Mouse (Mus musculus) limb, embryonic 15.5 days (tissue): ENCODE results near the gene Poll. TPM values are rescaled to one million over a fixed set of nuclear protein-coding genes. Genes with fewer than 3 reads are reported as not detected.

Experiments used
- ATAC-seq: fragments of 200-750 bp; cut with Nextera tagmentation; 2 replicates; pipeline ENCODE4 v1.8.0; 2017; ENCODE audit warnings: low read depth, moderate TSS enrichment; ENCODE audit not compliant: insufficient number of reproducible peaks, low FRiP score, low TSS enrichment
- H3K27ac ChIP-seq: fragments of 300-500 bp; sonication (generic); 2 replicates; pipeline ENCODE4 v1.5.1; 2015; ENCODE audit warnings: moderate library complexity, mild to moderate bottlenecking, inconsistent platforms
- H3K27me3 ChIP-seq: fragments of 300-500 bp; sonication (generic); 2 replicates; pipeline ENCODE4 v1.6.1; 2015; ENCODE audit warnings: inconsistent platforms
- H3K36me3 ChIP-seq: fragments of 300-500 bp; sonication (generic); 2 replicates; pipeline ENCODE4 v1.6.1; 2015; ENCODE audit warnings: inconsistent platforms
- H3K4me1 ChIP-seq: fragments of 300-500 bp; sonication (generic); 2 replicates; pipeline ENCODE4 v1.6.1; 2015; ENCODE audit warnings: inconsistent platforms
- H3K4me2 ChIP-seq: fragments of 300-500 bp; sonication (generic); 2 replicates; pipeline ENCODE4 v1.6.1; 2015; ENCODE audit warnings: mild to moderate bottlenecking, inconsistent platforms
- H3K4me3 ChIP-seq: fragments of 300-500 bp; sonication (generic); 2 replicates; pipeline ENCODE4 v1.5.1; 2015; ENCODE audit warnings: mild to moderate bottlenecking, inconsistent platforms
- H3K9ac ChIP-seq: fragments of 300-500 bp; sonication (generic); 2 replicates; pipeline ENCODE4 v1.6.1; 2015; ENCODE audit warnings: inconsistent platforms
- H3K9me3 ChIP-seq: fragments of 300-500 bp; sonication (generic); 2 replicates; pipeline ENCODE4 v1.6.1; 2016; ENCODE audit warnings: inconsistent platforms
- WGBS: fragments of 180-500 bp; shearing (Covaris S2); methylation state at CpG from one replicate; pipeline ENCODE4 v1.1.7; 2015; 5-methylcytosine and 5-hydroxymethylcytosine counted together
- polyA plus RNA-seq: library from polyadenylated mRNA; unstranded; fragments of >200 nt; fragmentation: Nextera tagmentation; extraction: Ambion mirVana; gene quantifications from 2 replicates; pipeline ENCODE4 v1.2.1, GENCODE M21; 2015

Gene Poll
- polyA plus RNA-seq, 1 experiment from 2014 or later: 12.6 TPM

GRCm38 (mm10) chr19:45544925-45545321, 15.4 kb downstream of the Poll start:
- H3K4me1 ChIP-seq: peaks cover 25% of the 10 kb centered on the region
- H3K4me2 ChIP-seq: peak overlapping the region; percentile 88
- H3K9me3 ChIP-seq: no peaks in the 10 kb centered on the region
- 0 out of 2 replicates have a peak overlapping the region, but pooled peaks have one; percentile 7 for H3K9ac ChIP-seq
- no peaks in the 10 kb centered on the region for H3K36me3 ChIP-seq
- H3K27me3 ChIP-seq: peaks cover 71% of the 10 kb centered on the region
- H3K27ac ChIP-seq: no peak overlapping the region
- ATAC-seq: peak; percentile 45
- under 1% methylated on average over 30 of the region's 30 CpGs for WGBS
- peak overlapping the region; percentile 39 for H3K4me3 ChIP-seq

GRCm38 (mm10) chr19:45544152-45544924, 16.0 kb downstream of the Poll start:
- Histone ChIP-seq H3K36me3 (no peaks in the 10 kb centered on the region), H3K4me1 (peaks cover 25% of the 10 kb centered on the region), H3K9ac (0 out of 2 replicates have a peak overlapping the region, but pooled peaks have one; percentile 7), H3K4me2 (peak overlapping the region; percentile 88), H3K9me3 (no peaks in the 10 kb centered on the region), H3K27me3 (peaks cover 70% of the 10 kb centered on the region), H3K27ac (no peak overlapping the region), H3K4me3 (peak overlapping the region; percentile 39)
- 2% methylated on average over 20 of the region's 26 CpGs for WGBS
- ATAC-seq: peak; percentile 10; the same call in 1 of the 2 replicates

GRCm38 (mm10) chr19:45542061-45542460, 18.3 kb downstream of the Poll start:
- WGBS: 18% methylated on average over 3 of the region's 3 CpGs
- H3K4me3 ChIP-seq: peak overlapping the region; percentile 41
- no peak overlapping the region for H3K27ac ChIP-seq
- peaks cover 64% of the 10 kb centered on the region for H3K27me3 ChIP-seq
- H3K36me3 ChIP-seq: no peaks in the 10 kb centered on the region
- ATAC-seq: no peak
- H3K9ac ChIP-seq: no peak overlapping the region
- peak overlapping the region; percentile 86 for H3K4me2 ChIP-seq
- H3K4me1 ChIP-seq: peaks cover 25% of the 10 kb centered on the region
- H3K9me3 ChIP-seq: no peaks in the 10 kb centered on the region

- Histone ChIP-seq H3K27me3 (peaks cover 61% of the 10 kb centered on the region), H3K9ac (0 out of 2 replicates have a peak overlapping the region, but pooled peaks have one; percentile 7), H3K4me2 (peak overlapping the region; percentile 86), H3K9me3 (no peaks in the 10 kb centered on the region), H3K36me3 (no peaks in the 10 kb centered on the region), H3K4me3 (peak overlapping the region; percentile 41), H3K27ac (no peak overlapping the region), H3K4me1 (peaks cover 25% of the 10 kb centered on the region)
- ATAC-seq: 0 out of 2 replicates have a peak, but pooled peaks have one; percentile 22
- whole genome bisulfite sequencing: under 1% methylated on average over 54 of the region's 58 CpGs
These were observed 18.8 kb downstream of the Poll start for GRCm38 (mm10) chr19:45541409-45542041.

- no peaks in the 10 kb centered on the region for H3K36me3 ChIP-seq
- 30% methylated on average over 8 of the region's 8 CpGs for WGBS
- peak overlapping the region; percentile 41 for H3K4me3 ChIP-seq
- no peak overlapping the region for H3K27ac ChIP-seq
- H3K4me1 ChIP-seq: peaks cover 25% of the 10 kb centered on the region
- ATAC-seq: no peak
- peak overlapping the region; percentile 86 for H3K4me2 ChIP-seq
- H3K9me3 ChIP-seq: no peaks in the 10 kb centered on the region
- 0 out of 2 replicates have a peak overlapping the region, but pooled peaks have one; percentile 7 for H3K9ac ChIP-seq
- H3K27me3 ChIP-seq: peaks cover 55% of the 10 kb centered on the region
These were observed 19.5 kb downstream of the Poll start for GRCm38 (mm10) chr19:45540657-45541408.

- no peak overlapping the region for H3K4me3 ChIP-seq
- no peak for ATAC-seq
- H3K9ac ChIP-seq: no peak overlapping the region
- WGBS: 55% methylated on average over 1 of the region's 1 CpGs
- H3K27me3 ChIP-seq: peaks cover 33% of the 10 kb centered on the region
- H3K9me3 ChIP-seq: no peaks in the 10 kb centered on the region
- peaks cover 14% of the 10 kb centered on the region for H3K4me1 ChIP-seq
- no peaks in the 10 kb centered on the region for H3K36me3 ChIP-seq
- no peak overlapping the region for H3K27ac ChIP-seq
- H3K4me2 ChIP-seq: no peak overlapping the region
These were observed 22.8 kb downstream of the Poll start for GRCm38 (mm10) chr19:45537505-45537904.

GRCm38 (mm10) chr19:45535929-45536328, 24.4 kb downstream of the Poll start:
- H3K36me3 ChIP-seq: 0 out of 2 replicates have a peak, but pooled peaks cover under 1% of the 10 kb centered on the region
- peaks cover 2% of the 10 kb centered on the region for H3K4me1 ChIP-seq
- H3K9ac ChIP-seq: no peak overlapping the region
- no peak overlapping the region for H3K27ac ChIP-seq
- no peak overlapping the region for H3K4me3 ChIP-seq
- no peaks in the 10 kb centered on the region for H3K9me3 ChIP-seq
- 39% methylated on average over 6 of the region's 6 CpGs for WGBS
- no peak overlapping the region for H3K4me2 ChIP-seq
- H3K27me3 ChIP-seq: peaks cover 17% of the 10 kb centered on the region
- no peak for ATAC-seq

- 37% methylated on average over 8 of the region's 8 CpGs for WGBS
- no peak overlapping the region for H3K27ac ChIP-seq
These were observed 25.1 kb downstream of the Poll start for GRCm38 (mm10) chr19:45535214-45535735.

GRCm38 (mm10) chr19:45533617-45534016, 26.7 kb downstream of the Poll start:
- Histone ChIP-seq H3K4me3 (no peak overlapping the region), H3K4me2 (no peak overlapping the region), H3K27me3 (peaks cover 2% of the 10 kb centered on the region; the same call in 1 of the 2 replicates), H3K36me3 (peaks cover 23% of the 10 kb centered on the region), H3K27ac (no peak overlapping the region), H3K9me3 (no peaks in the 10 kb centered on the region), H3K4me1 (no peaks in the 10 kb centered on the region; the same call in 1 of the 2 replicates), H3K9ac (no peak overlapping the region)
- no peak for ATAC-seq
- WGBS: 59% methylated on average over 7 of the region's 7 CpGs

More at GRCm38 (mm10) chr19:45535214-45535735, 25.1 kb downstream of the Poll start:
- Histone ChIP-seq H3K4me3 (no peak overlapping the region), H3K27me3 (peaks cover 11% of the 10 kb centered on the region), H3K9ac (no peak overlapping the region), H3K9me3 (no peaks in the 10 kb centered on the region), H3K4me2 (no peak overlapping the region), H3K36me3 (peaks cover 7% of the 10 kb centered on the region), H3K4me1 (no peaks in the 10 kb centered on the region; the same call in 1 of the 2 replicates)
- ATAC-seq: no peak

GRCm38 (mm10) chr19:45531554-45531953, 28.8 kb downstream of the Poll start:
- H3K4me2 ChIP-seq: no peak overlapping the region
- H3K4me3 ChIP-seq: no peak overlapping the region
- ATAC-seq: no peak
- WGBS: 46% methylated on average over 6 of the region's 6 CpGs
- no peaks in the 10 kb centered on the region; the same call in 1 of the 2 replicates for H3K4me1 ChIP-seq
- H3K27ac ChIP-seq: no peak overlapping the region
- no peaks in the 10 kb centered on the region for H3K9me3 ChIP-seq
- peaks cover 39% of the 10 kb centered on the region for H3K36me3 ChIP-seq
- H3K27me3 ChIP-seq: peaks cover 2% of the 10 kb centered on the region; the same call in 1 of the 2 replicates
- no peak overlapping the region for H3K9ac ChIP-seq
